Mouse (Mus musculus) embryo, embryonic 10 days (tissue): ENCODE data around the gene Olfr739.

Source experiments
- DNase-seq: peaks from one replicate; pipeline ENCODE4 v3.0.0-alpha.2; 2015; ENCODE audit warnings: low spot score

The Olfr739 gene

GRCm38 (mm10) chr14:50418326-50418725, at the start of gene Olfr739:
Gene Olfr739 (plus strand): TSS chr14:50418626.
- no peak for DNase-seq

GRCm38 (mm10) chr14:50380863-50381262, 37.6 kb upstream of the Olfr739 start, which contains the start of gene Olfr736:
Gene Olfr736 (plus strand): TSS chr14:50381163.
- no peak for DNase-seq

- no peak for DNase-seq
Measured at GRCm38 (mm10) chr14:50407268-50407667, 11.2 kb upstream of the Olfr739 start, which contains the start of gene Olfr738. Gene Olfr738 (plus strand): TSS chr14:50407568.

GRCm38 (mm10) chr14:50445245-50445644, 26.8 kb downstream of the Olfr739 start, which contains the start of gene Olfr740:
Gene Olfr740 (plus strand): TSS chr14:50445545.
- DNase-seq, result no peak

GRCm38 (mm10) chr14:50472438-50472837, 54.0 kb downstream of the Olfr739 start, which contains the start of gene Olfr741:
Gene Olfr741 (plus strand): TSS chr14:50472738.
- DNase-seq, result no peak
